Mouse (Mus musculus): Measurements from ENCODE around the gene Slamf9. TPM values are rescaled to one million over a fixed set of nuclear protein-coding genes. Genes with fewer than 3 reads are reported as not detected.

Gene Slamf9
- polyA plus RNA-seq, 1 experiment: 4.7 TPM

GRCm38 (mm10) chr1:172513525-172514212 lies 38.5 kb downstream of the Slamf9 start:
- Histone ChIP-seq H3K4me2 (ENCODE audit: low read depth) (no peak overlapping the region), H3K27me3 (ENCODE audit: control insufficient read depth, insufficient read depth, insufficient read length) (no peaks in the 10 kb centered on the region), H3ac (ENCODE audit: control insufficient read depth, insufficient read length) (no peak overlapping the region), H3K36me3 (ENCODE audit: control insufficient read depth, insufficient read depth) (peaks cover 3% of the 10 kb centered on the region), H3K4me3 (no peak overlapping the region), H3K79me2 (ENCODE audit: control insufficient read depth, insufficient read depth) (no peaks in the 10 kb centered on the region)
- TF ChIP-seq USF1 (IDR thresholded peaks at IDR 0.05; ENCODE audit: low read depth) (no peak), SRF (IDR thresholded peaks at IDR 0.05; ENCODE audit: control insufficient read depth, insufficient read length, low read depth) (no peak), MYOG (IDR thresholded peaks at IDR 0.05; ENCODE audit: control insufficient read depth in 1 of 3, insufficient read depth in 1 of 3, insufficient read length in 2 of 3, low read depth in 2 of 3) (no peak), E2F4 (IDR thresholded peaks at IDR 0.05; ENCODE audit: insufficient read depth) (no peak), POLR2AphosphoS2 (IDR thresholded peaks at IDR 0.05; ENCODE audit: insufficient read length, low read depth) (no peak), TCF12 (IDR thresholded peaks at IDR 0.05; ENCODE audit: insufficient read depth, poor library complexity, severe bottlenecking) (no peak), CEBPB (IDR thresholded peaks at IDR 0.05; ENCODE audit: insufficient read depth, poor library complexity, severe bottlenecking) (no peak), MYOD1 (IDR thresholded peaks at IDR 0.05; ENCODE audit: control insufficient read depth in 1 of 3, insufficient read length in 2 of 3, low read depth in 2 of 3) (no peak), REST (IDR thresholded peaks at IDR 0.05; ENCODE audit: insufficient read depth, insufficient read length) (no peak), TCF3 (IDR thresholded peaks at IDR 0.05; ENCODE audit: insufficient read length, low read depth) (no peak), MAX (IDR thresholded peaks at IDR 0.05; ENCODE audit: low read depth) (no peak), POLR2A (IDR thresholded peaks at IDR 0.05; ENCODE audit: insufficient read length, low read depth) (no peak)

GRCm38 (mm10) chr1:172514213-172514529 lies 39.0 kb downstream of the Slamf9 start:
- Histone ChIP-seq H3ac (ENCODE audit: control insufficient read depth, insufficient read length) (no peak overlapping the region), H3K4me3 (no peak overlapping the region), H3K4me2 (ENCODE audit: low read depth) (no peak overlapping the region), H3K79me2 (ENCODE audit: control insufficient read depth, insufficient read depth) (no peaks in the 10 kb centered on the region), H3K27me3 (ENCODE audit: control insufficient read depth, insufficient read depth, insufficient read length) (no peaks in the 10 kb centered on the region), H3K36me3 (ENCODE audit: control insufficient read depth, insufficient read depth) (no peaks in the 10 kb centered on the region)
- no peak for TF ChIP-seq CEBPB (IDR thresholded peaks at IDR 0.05; ENCODE audit: insufficient read depth, poor library complexity, severe bottlenecking)

- Histone ChIP-seq H3K79me2 (ENCODE audit: control insufficient read depth, insufficient read depth) (no peaks in the 10 kb centered on the region), H3K36me3 (ENCODE audit: control insufficient read depth, insufficient read depth) (no peaks in the 10 kb centered on the region), H3ac (ENCODE audit: control insufficient read depth, insufficient read length) (no peak overlapping the region), H3K27me3 (ENCODE audit: control insufficient read depth, insufficient read depth, insufficient read length) (no peaks in the 10 kb centered on the region), H3K4me3 (no peak overlapping the region), H3K4me2 (ENCODE audit: low read depth) (no peak overlapping the region)
- TF ChIP-seq POLR2A (IDR thresholded peaks at IDR 0.05; ENCODE audit: insufficient read length, low read depth): no peak
- TF ChIP-seq E2F4 (IDR thresholded peaks at IDR 0.05; ENCODE audit: insufficient read depth): no peak
Observed at GRCm38 (mm10) chr1:172514551-172515268, 39.6 kb downstream of the Slamf9 start.

- no peaks in the 10 kb centered on the region for H3K36me3 ChIP-seq (ENCODE audit: control insufficient read depth, insufficient read depth)
- H3K4me2 ChIP-seq (ENCODE audit: low read depth): no peak overlapping the region
- H3ac ChIP-seq (ENCODE audit: control insufficient read depth, insufficient read length): no peak overlapping the region
- no peaks in the 10 kb centered on the region for H3K79me2 ChIP-seq (ENCODE audit: control insufficient read depth, insufficient read depth)
- TF ChIP-seq E2F4 (IDR thresholded peaks at IDR 0.05; ENCODE audit: insufficient read depth) (no peak), MYOD1 (IDR thresholded peaks at IDR 0.05; ENCODE audit: control insufficient read depth in 1 of 3, insufficient read length in 2 of 3, low read depth in 2 of 3) (no peak), POLR2AphosphoS2 (IDR thresholded peaks at IDR 0.05; ENCODE audit: insufficient read length, low read depth) (no peak), CEBPB (IDR thresholded peaks at IDR 0.05; ENCODE audit: insufficient read depth, poor library complexity, severe bottlenecking) (no peak), SRF (IDR thresholded peaks at IDR 0.05; ENCODE audit: control insufficient read depth, insufficient read length, low read depth) (no peak)
- no peak overlapping the region for H3K4me3 ChIP-seq
- H3K27me3 ChIP-seq (ENCODE audit: control insufficient read depth, insufficient read depth, insufficient read length): no peaks in the 10 kb centered on the region
Observed at GRCm38 (mm10) chr1:172515396-172515795, 40.2 kb downstream of the Slamf9 start.

- Histone ChIP-seq H3K27me3 (ENCODE audit: control insufficient read depth, insufficient read depth, insufficient read length) (no peaks in the 10 kb centered on the region), H3K4me3 (no peak overlapping the region), H3K4me2 (ENCODE audit: low read depth) (no peak overlapping the region), H3ac (ENCODE audit: control insufficient read depth, insufficient read length) (no peak overlapping the region), H3K36me3 (ENCODE audit: control insufficient read depth, insufficient read depth) (no peaks in the 10 kb centered on the region), H3K79me2 (ENCODE audit: control insufficient read depth, insufficient read depth) (no peaks in the 10 kb centered on the region)
- no peak for TF ChIP-seq POLR2AphosphoS2 (IDR thresholded peaks at IDR 0.05; ENCODE audit: insufficient read length, low read depth)
- no peak for TF ChIP-seq REST (IDR thresholded peaks at IDR 0.05; ENCODE audit: insufficient read depth, insufficient read length)
- TF ChIP-seq E2F4 (IDR thresholded peaks at IDR 0.05; ENCODE audit: insufficient read depth): no peak
- no peak for TF ChIP-seq TCF12 (IDR thresholded peaks at IDR 0.05; ENCODE audit: insufficient read depth, poor library complexity, severe bottlenecking)
- no peak for TF ChIP-seq MYOG (IDR thresholded peaks at IDR 0.05; ENCODE audit: control insufficient read depth in 1 of 3, insufficient read depth in 1 of 3, insufficient read length in 2 of 3, low read depth in 2 of 3)
- no peak for TF ChIP-seq CEBPB (IDR thresholded peaks at IDR 0.05; ENCODE audit: insufficient read depth, poor library complexity, severe bottlenecking)
- no peak for TF ChIP-seq MYOD1 (IDR thresholded peaks at IDR 0.05; ENCODE audit: control insufficient read depth in 1 of 3, insufficient read length in 2 of 3, low read depth in 2 of 3)
- no peak for TF ChIP-seq MAX (IDR thresholded peaks at IDR 0.05; ENCODE audit: low read depth)
- no peak for TF ChIP-seq SRF (IDR thresholded peaks at IDR 0.05; ENCODE audit: control insufficient read depth, insufficient read length, low read depth)
- no peak for TF ChIP-seq POLR2A (IDR thresholded peaks at IDR 0.05; ENCODE audit: insufficient read length, low read depth)
- TF ChIP-seq USF1 (IDR thresholded peaks at IDR 0.05; ENCODE audit: low read depth): no peak
- TF ChIP-seq TCF3 (IDR thresholded peaks at IDR 0.05; ENCODE audit: insufficient read length, low read depth): no peak
Observed at GRCm38 (mm10) chr1:172518013-172518412, 42.9 kb downstream of the Slamf9 start.
